Mouse (Mus musculus) MEL (cell line): ENCODE data around the gene Ptpn14. TPM values are rescaled to one million over a fixed set of nuclear protein-coding genes. Genes with fewer than 3 reads are reported as not detected.

Source experiments
- DNase-seq: peaks from one replicate; pipeline ENCODE4 v3.0.0; 2011; ENCODE audit warnings: low read depth, low spot score
- H3K27ac ChIP-seq: 2 replicates; pipeline ENCODE4 v1.5.1; 2012; ENCODE audit warnings: low read depth, mild to moderate bottlenecking, control low read depth, low read length, moderate library complexity; ENCODE audit not compliant: control insufficient read depth
- H3K27me3 ChIP-seq, 2 experiments: fragments of 150-350 bp in 1 of 2; sonication (generic) in 1 of 2; 2 replicates each; pipeline ENCODE4 v1.6.1; 2012; ENCODE audit warnings: low read length in 2 of 2, mild to moderate bottlenecking in 2 of 2, improper control_type of control experiment in 1 of 2, moderate library complexity in 1 of 2; ENCODE audit not compliant: insufficient read depth in 2 of 2, control insufficient read depth in 1 of 2
- H3K36me3 ChIP-seq, 2 experiments: 2 replicates each; pipeline ENCODE4 v1.6.1; 2012 to 2014; ENCODE audit warnings: low read length in 2 of 2, improper control_type of control experiment in 1 of 2, inconsistent platforms in 1 of 2, mild to moderate bottlenecking in 1 of 2; ENCODE audit not compliant: insufficient read depth in 2 of 2, control insufficient read depth in 1 of 2
- H3K4me1 ChIP-seq, 2 experiments: fragments of 150-350 bp in 1 of 2; sonication (generic) in 1 of 2; 2 replicates each; pipeline ENCODE4 v1.6.1; 2012; ENCODE audit warnings: low read length in 2 of 2, improper control_type of control experiment in 1 of 2, mild to moderate bottlenecking in 1 of 2; ENCODE audit not compliant: insufficient read depth in 2 of 2, control insufficient read depth in 1 of 2
- H3K4me3 ChIP-seq, 2 experiments: fragments of 150-350 bp in 1 of 2; sonication (generic) in 1 of 2; 2 replicates each; pipeline ENCODE4 v1.5.1; 2012; ENCODE audit warnings: low read depth in 2 of 2, low read length in 2 of 2, mild to moderate bottlenecking in 2 of 2, moderate library complexity in 2 of 2, control low read depth in 1 of 2, improper control_type of control experiment in 1 of 2; ENCODE audit not compliant: control insufficient read depth in 1 of 2, insufficient read depth in 1 of 2
- H3K79me2 ChIP-seq: 2 replicates; pipeline ENCODE4 v1.6.1; 2012; ENCODE audit warnings: mild to moderate bottlenecking, low read length, moderate library complexity; ENCODE audit not compliant: control insufficient read depth, poor library complexity, insufficient read depth
- H3K9ac ChIP-seq: 2 replicates; pipeline ENCODE4 v1.6.1; 2012; ENCODE audit warnings: low read depth, mild to moderate bottlenecking, control low read depth, low read length, moderate library complexity; ENCODE audit not compliant: control insufficient read depth, poor library complexity, severe bottlenecking
- H3K9me3 ChIP-seq: fragments of 150-350 bp; sonication (generic); replicated peaks from 2 replicates; pipeline ENCODE4 v1.6.1; 2012; ENCODE audit warnings: mild to moderate bottlenecking, low read length, improper control_type of control experiment, moderate library complexity; ENCODE audit not compliant: insufficient read depth
- BHLHE40 ChIP-seq: IDR thresholded peaks from 2 replicates; pipeline ENCODE4 v1.6.1; 2012; ENCODE audit warnings: low read depth, mild to moderate bottlenecking, inconsistent platforms, low read length, improper control_type of control experiment, borderline replicate concordance
- CHD1 ChIP-seq: IDR thresholded peaks from 2 replicates; pipeline ENCODE4 v1.6.1; 2012; ENCODE audit warnings: low read depth, mild to moderate bottlenecking, inconsistent platforms, low read length, improper control_type of control experiment
- E2F4 ChIP-seq: IDR thresholded peaks from 2 replicates; pipeline ENCODE4 v1.6.1; 2011; ENCODE audit warnings: low read depth, low read length, improper control_type of control experiment, borderline replicate concordance
- EP300 ChIP-seq, 2 experiments: IDR thresholded peaks; 2 replicates each; pipeline ENCODE4 v1.6.1; 2011; ENCODE audit warnings: improper control_type of control experiment in 2 of 2, low read length in 2 of 2, low read depth in 1 of 2, mild to moderate bottlenecking in 1 of 2
- GATA1 ChIP-seq: IDR thresholded peaks from 2 replicates; pipeline ENCODE4 v1.6.1; 2011; ENCODE audit warnings: low read depth, low read length, improper control_type of control experiment
- JUND ChIP-seq: IDR thresholded peaks from 2 replicates; pipeline ENCODE4 v1.6.1; 2011; ENCODE audit warnings: low read depth, mild to moderate bottlenecking, improper control_type of control experiment, low read length
- MAX ChIP-seq: IDR thresholded peaks from 2 replicates; pipeline ENCODE4 v1.6.1; 2011; ENCODE audit warnings: low read length, improper control_type of control experiment
- MAZ ChIP-seq: IDR thresholded peaks from 2 replicates; pipeline ENCODE4 v1.6.1; 2012; ENCODE audit warnings: low read depth, mild to moderate bottlenecking, inconsistent platforms, low read length, improper control_type of control experiment
- MYC ChIP-seq: IDR thresholded peaks from 2 replicates; pipeline ENCODE4 v1.6.1; 2011; ENCODE audit warnings: low read depth, mild to moderate bottlenecking, low read length, improper control_type of control experiment, moderate library complexity
- NRF1 ChIP-seq: IDR thresholded peaks from 2 replicates; pipeline ENCODE4 v1.6.1; 2014; ENCODE audit warnings: low read depth, mild to moderate bottlenecking, inconsistent platforms, low read length, improper control_type of control experiment, moderate library complexity; ENCODE audit not compliant: poor library complexity, insufficient read depth, severe bottlenecking
- RCOR1 ChIP-seq: IDR thresholded peaks from 2 replicates; pipeline ENCODE4 v1.6.1; 2012; ENCODE audit warnings: low read depth, mild to moderate bottlenecking, inconsistent platforms, low read length, improper control_type of control experiment
- USF1 ChIP-seq: IDR thresholded peaks from 2 replicates; pipeline ENCODE4 v1.6.1; 2014; ENCODE audit warnings: low read depth, mild to moderate bottlenecking, inconsistent platforms, low read length, improper control_type of control experiment, moderate library complexity
- USF2 ChIP-seq, 2 experiments: IDR thresholded peaks; 2 replicates each; pipeline ENCODE4 v1.6.1; 2011 to 2012; ENCODE audit warnings: improper control_type of control experiment in 2 of 2, low read length in 2 of 2, borderline replicate concordance in 1 of 2, inconsistent platforms in 1 of 2, low read depth in 1 of 2, mild to moderate bottlenecking in 1 of 2; ENCODE audit not compliant: insufficient read depth in 1 of 2
- ZC3H11A ChIP-seq: IDR thresholded peaks from 2 replicates; pipeline ENCODE4 v1.6.1; 2012; ENCODE audit warnings: low read depth, mild to moderate bottlenecking, inconsistent platforms, low read length, improper control_type of control experiment
- ZKSCAN1 ChIP-seq: IDR thresholded peaks from 2 replicates; pipeline ENCODE4 v1.6.1; 2012; ENCODE audit warnings: low read depth, mild to moderate bottlenecking, inconsistent platforms, low read length, improper control_type of control experiment, moderate library complexity
- ZNF384 ChIP-seq: IDR thresholded peaks from 2 replicates; pipeline ENCODE4 v1.6.1; 2012; ENCODE audit warnings: low read depth, mild to moderate bottlenecking, inconsistent platforms, low read length, improper control_type of control experiment
- polyA plus RNA-seq, 2 experiments: library from polyadenylated mRNA; stranded (reverse) in 1 of 2; unstranded in 1 of 2; fragments of >175 nt in 1 of 2; fragments of >200 nt in 1 of 2; gene quantifications; 2 replicates each; pipeline versions ENCODE4 v1.2.1 to v1.2.4; 2012; ENCODE audit warnings: low replicate concordance in 2 of 2, low read depth in 1 of 2; ENCODE audit not compliant: insufficient read length in 2 of 2, insufficient read depth in 1 of 2, missing spikeins in 1 of 2
- total RNA-seq: library from RNA; depleted of rRNA; stranded (reverse); fragments of 300-350 nt; gene quantifications from 2 replicates; pipeline ENCODE4 v1.2.3, GENCODE M21; 2012

The Ptpn14 gene
- total and polyA plus RNA-seq, 3 experiments: 0.62 to 1.0 TPM; not detected in 1

DNA sequence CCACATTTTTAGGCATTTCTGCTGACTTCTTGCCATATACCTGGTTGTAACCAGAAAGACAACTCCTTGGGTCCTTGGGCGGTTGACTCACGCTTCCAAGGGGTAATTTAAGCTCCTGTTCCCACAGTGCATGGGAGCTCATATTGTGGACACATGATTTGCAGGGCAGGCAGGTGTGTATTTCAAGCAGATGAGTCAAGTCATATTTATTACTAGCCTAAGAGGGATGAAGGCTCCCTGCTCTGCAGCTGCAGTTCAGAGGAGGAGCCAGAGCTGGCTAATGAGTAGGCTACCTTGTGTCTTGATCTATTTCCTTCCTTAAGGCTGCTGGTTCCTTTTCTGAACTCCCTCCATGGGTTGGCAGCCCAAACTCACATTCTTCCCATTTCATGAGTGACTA lies 83.7 kb downstream of the Ptpn14 start:
- Histone ChIP-seq H3K9ac (no peak overlapping the region), H3K79me2 (no peaks in the 10 kb centered on the region), H3K27ac (no peak overlapping the region), H3K4me1 (no peaks in the 10 kb centered on the region), H3K27me3 (no peaks in the 10 kb centered on the region), H3K36me3 (no peaks in the 10 kb centered on the region), H3K4me3 (no peak overlapping the region), H3K9me3 (no peaks in the 10 kb centered on the region)
- DNase-seq: no peak
- TF ChIP-seq MAZ: no peak
- no peak for TF ChIP-seq USF2 (IDR thresholded peaks at IDR 0.05; ENCODE audit: borderline replicate concordance in 1 of 2, insufficient read depth in 1 of 2, low read depth in 1 of 2, low read length in 2 of 2)
- no peak for TF ChIP-seq NRF1
- no peak for TF ChIP-seq ZNF384
- no peak for TF ChIP-seq USF1
- TF ChIP-seq RCOR1: no peak
- no peak for TF ChIP-seq MAX
- no peak for TF ChIP-seq ZC3H11A
- no peak for TF ChIP-seq CHD1
- TF ChIP-seq MYC: no peak
- TF ChIP-seq JUND: no peak

- Histone ChIP-seq H3K27me3 (no peaks in the 10 kb centered on the region), H3K4me1 (no peaks in the 10 kb centered on the region), H3K9me3 (no peaks in the 10 kb centered on the region), H3K9ac (no peak overlapping the region), H3K27ac (no peak overlapping the region), H3K4me3 (no peak overlapping the region), H3K79me2 (no peaks in the 10 kb centered on the region), H3K36me3 (no peaks in the 10 kb centered on the region)
- no peak for TF ChIP-seq GATA1
- no peak for TF ChIP-seq BHLHE40
- TF ChIP-seq E2F4: no peak
- TF ChIP-seq ZNF384: no peak
- TF ChIP-seq ZKSCAN1: no peak
- no peak for TF ChIP-seq USF2 (IDR thresholded peaks at IDR 0.05; ENCODE audit: borderline replicate concordance in 1 of 2, insufficient read depth in 1 of 2, low read depth in 1 of 2, low read length in 2 of 2)
- no peak for DNase-seq
Measured at GRCm38 (mm10) chr1:189814385-189814784, 86.3 kb downstream of the Ptpn14 start.

- Histone ChIP-seq H3K27ac (no peak overlapping the region), H3K36me3 (no peaks in the 10 kb centered on the region), H3K9me3 (no peaks in the 10 kb centered on the region), H3K79me2 (no peaks in the 10 kb centered on the region), H3K9ac (no peak overlapping the region), H3K4me3 (no peak overlapping the region), H3K27me3 (no peaks in the 10 kb centered on the region), H3K4me1 (no peaks in the 10 kb centered on the region)
- no peak for TF ChIP-seq EP300 (IDR thresholded peaks at IDR 0.05; ENCODE audit: low read depth in 1 of 2, low read length in 2 of 2)
- DNase-seq: no peak
Measured at GRCm38 (mm10) chr1:189817089-189817488, 89.0 kb downstream of the Ptpn14 start.
